Mouse (Mus musculus): ENCODE measurements around the gene Sema3f.

The Sema3f gene

GRCm38 (mm10) chr9:107709697-107710483 lies at the start of gene Sema3f:
TSS of gene Sema3f (minus strand) at chr9:107710475.
- peak in 1 of 2 experiments; percentile 48 for DNase-seq (ENCODE audit: low spot score in 2 of 2)

- no peak for DNase-seq (ENCODE audit: low spot score in 2 of 2)
Observed at GRCm38 (mm10) chr9:107759593-107759992, 49.3 kb upstream of the Sema3f start.

DNA sequence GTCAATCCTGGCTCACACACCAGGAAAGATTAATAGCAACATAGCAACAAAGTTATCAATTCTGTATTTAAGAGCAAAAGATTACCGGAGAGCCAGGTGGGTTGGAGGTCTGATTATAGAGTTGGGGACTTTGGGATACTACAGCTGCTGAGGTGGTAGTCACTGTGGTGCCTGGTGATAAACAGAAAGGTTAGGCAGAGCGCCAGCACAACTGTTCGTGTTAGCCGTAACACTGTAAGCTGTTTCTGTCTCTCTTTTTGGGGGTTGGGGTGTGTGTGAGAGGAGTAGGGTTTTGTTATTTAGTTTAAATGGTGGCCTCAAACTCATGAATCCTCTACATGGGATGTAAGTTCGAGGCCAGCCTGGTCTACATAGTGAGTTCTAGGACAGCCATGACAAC lies 40.1 kb upstream of the Sema3f start:
- no peak for DNase-seq (ENCODE audit: low spot score in 2 of 2)

GRCm38 (mm10) chr9:107748063-107748462 lies 37.8 kb upstream of the Sema3f start:
- no peak for DNase-seq (ENCODE audit: low spot score in 2 of 2)

- DNase-seq (ENCODE audit: low spot score in 2 of 2): no peak
Observed at GRCm38 (mm10) chr9:107747310-107747709, 37.0 kb upstream of the Sema3f start.

GRCm38 (mm10) chr9:107746679-107747078 lies 36.4 kb upstream of the Sema3f start:
- DNase-seq (ENCODE audit: low spot score in 2 of 2): no peak

DNA sequence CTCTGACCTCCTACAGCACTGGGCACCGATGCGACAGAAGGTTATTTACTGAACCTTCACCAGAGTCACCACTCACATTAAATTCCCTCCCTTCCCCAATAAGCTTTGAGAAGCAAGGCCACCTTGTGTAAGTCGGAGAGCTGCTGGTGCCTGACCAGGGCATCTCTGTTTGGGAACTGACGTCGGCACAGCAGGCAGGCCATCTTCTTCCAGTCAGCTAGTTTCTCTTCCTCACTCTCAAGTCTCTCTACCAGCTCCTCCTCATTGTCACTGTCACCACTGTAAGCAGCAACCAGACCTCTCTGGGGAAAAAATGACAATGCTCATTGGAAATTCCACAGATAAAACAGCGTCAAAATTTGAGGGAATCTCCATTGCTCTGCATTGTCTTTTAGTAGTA lies 33.8 kb upstream of the Sema3f start:
- DNase-seq (ENCODE audit: low spot score in 2 of 2): no peak

GRCm38 (mm10) chr9:107738841-107739202 lies 28.5 kb upstream of the Sema3f start:
- peak in 1 of 2 experiments; percentile 26 for DNase-seq (ENCODE audit: low spot score in 2 of 2)

DNA sequence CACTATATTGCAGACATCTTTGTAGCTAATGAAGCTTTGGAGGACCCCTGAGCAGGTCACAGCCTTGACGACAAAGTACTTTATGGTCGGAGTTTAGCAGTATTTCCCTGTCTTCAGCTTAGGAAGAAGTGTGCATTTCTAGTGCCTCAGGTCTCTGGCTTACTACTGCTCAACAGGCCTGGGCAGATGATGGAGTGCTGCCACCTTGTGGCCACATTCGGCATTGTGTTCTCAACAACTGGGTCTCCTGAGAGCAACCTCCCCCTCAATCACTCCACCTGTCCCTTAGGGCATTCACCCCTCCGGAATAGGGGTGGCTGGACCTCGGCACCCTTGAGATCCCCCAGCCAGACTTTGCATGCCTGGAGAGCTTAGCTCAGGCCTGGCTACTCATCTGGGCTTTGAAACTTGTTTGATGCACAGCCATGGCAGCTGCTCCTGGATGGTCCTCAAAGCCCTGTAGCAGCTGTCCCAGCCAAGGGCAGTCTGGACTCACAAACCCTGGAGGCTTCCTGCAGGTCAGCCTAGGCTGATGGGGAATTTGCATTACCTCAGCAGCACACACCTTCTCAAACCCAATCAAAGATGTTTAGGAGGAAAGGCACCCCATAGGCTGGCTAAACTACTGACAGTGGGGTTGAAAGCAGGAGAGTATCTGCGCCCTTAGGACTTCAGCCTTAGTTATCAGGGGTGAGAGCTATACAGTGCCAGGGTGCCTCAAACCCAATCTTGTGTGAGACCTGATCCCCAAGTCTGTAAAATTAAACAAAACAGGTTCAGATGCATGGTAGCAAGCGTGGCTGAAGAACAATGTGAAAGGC lies 28.0 kb upstream of the Sema3f start:
- peak; percentile 91 to 94 for DNase-seq (ENCODE audit: low spot score in 2 of 2)

- DNase-seq (ENCODE audit: low spot score in 2 of 2): no peak
Observed at GRCm38 (mm10) chr9:107736185-107736485, 25.9 kb upstream of the Sema3f start.

- DNase-seq (ENCODE audit: low spot score in 2 of 2): no peak
Observed at GRCm38 (mm10) chr9:107735356-107736184, 25.3 kb upstream of the Sema3f start.

DNA sequence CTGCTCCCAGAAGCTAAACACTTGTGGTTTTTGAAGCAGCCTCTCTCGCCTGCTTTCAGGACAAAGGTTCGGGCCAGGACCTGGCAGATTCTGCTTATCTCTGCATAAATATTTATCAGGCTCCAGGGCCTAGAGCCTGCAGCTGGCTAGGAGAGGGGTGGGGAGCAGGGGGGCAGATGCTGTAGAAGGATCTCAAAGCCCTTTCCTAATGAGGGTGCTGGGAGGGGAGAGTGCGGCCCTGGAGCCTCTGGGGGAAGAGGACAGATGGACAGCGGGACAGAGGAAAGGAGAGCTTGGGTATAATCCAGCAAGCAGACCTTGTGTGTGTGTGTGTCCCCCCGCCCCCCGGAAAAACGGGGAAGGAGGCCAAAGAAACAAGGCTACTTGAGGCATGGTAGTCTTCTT lies 24.3 kb upstream of the Sema3f start:
- no peak for DNase-seq (ENCODE audit: low spot score in 2 of 2)

DNA sequence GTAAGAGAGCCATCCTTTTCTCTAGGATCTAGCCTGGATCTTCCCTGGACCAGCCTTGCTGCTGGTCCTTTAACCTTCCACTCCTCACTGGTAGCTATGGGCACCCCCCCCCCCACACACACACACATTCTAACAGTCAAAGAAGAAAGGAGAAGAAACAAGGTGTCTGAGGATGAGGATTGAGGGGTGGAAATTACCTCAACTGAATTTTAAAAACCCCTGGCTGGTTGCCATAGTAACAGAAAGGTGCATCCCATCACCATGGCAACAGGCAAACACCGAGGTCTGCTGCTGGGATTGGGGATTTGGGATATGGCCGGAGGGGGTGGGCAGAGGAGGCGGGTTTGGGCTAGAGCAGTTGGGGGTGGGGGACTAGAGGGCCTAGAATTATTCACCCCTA lies 19.4 kb upstream of the Sema3f start:
- no peak for DNase-seq (ENCODE audit: low spot score in 2 of 2)

DNA sequence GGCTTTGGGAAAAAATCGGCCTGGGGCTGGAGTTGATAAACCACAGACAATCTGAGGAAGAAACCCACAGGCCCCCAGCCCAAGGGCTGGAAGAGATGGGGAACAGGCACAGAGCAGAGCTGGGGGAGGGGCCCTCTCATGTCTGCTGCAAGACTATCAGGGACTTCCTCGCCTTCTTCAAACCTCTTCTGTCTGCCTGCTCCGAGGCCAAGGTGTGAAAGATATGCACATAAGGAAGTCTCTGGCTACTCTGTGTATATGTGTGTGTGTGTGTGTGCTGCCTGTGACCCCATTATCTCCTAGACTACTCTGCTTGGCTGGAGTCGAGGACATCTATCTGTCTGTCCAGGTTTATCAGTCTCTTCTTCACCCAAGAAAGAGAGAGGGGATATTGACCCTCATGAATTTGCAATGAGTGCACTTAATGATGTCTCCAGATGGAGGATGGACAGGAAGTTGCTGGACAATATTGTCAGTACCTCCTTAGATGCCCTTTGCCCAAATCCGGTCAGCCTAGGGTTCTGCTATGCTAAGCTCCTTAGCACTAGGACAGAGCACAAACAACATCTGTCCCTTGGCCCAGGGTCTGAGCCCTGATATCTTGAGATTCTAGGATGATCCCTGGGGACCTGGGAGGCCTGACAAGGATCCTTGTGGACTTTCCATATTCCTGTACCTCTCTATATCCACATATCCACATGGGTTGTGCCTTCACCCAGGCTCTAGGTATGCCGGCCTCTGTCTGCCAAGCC lies 18.8 kb upstream of the Sema3f start:
- no peak for DNase-seq (ENCODE audit: low spot score in 2 of 2)

GRCm38 (mm10) chr9:107727041-107727440 lies 16.8 kb upstream of the Sema3f start:
- DNase-seq (ENCODE audit: low spot score in 2 of 2): no peak

GRCm38 (mm10) chr9:107724796-107725195 lies 14.5 kb upstream of the Sema3f start:
- DNase-seq (ENCODE audit: low spot score in 2 of 2): no peak

GRCm38 (mm10) chr9:107723794-107724531 lies 13.7 kb upstream of the Sema3f start:
- DNase-seq (ENCODE audit: low spot score in 2 of 2): no peak

GRCm38 (mm10) chr9:107723292-107723691 lies 13.0 kb upstream of the Sema3f start:
- DNase-seq (ENCODE audit: low spot score in 2 of 2): no peak

- no peak for DNase-seq (ENCODE audit: low spot score in 2 of 2)
Observed at GRCm38 (mm10) chr9:107718781-107719540, 8.7 kb upstream of the Sema3f start.

GRCm38 (mm10) chr9:107716951-107717350 lies 6.7 kb upstream of the Sema3f start:
- DNase-seq (ENCODE audit: low spot score in 2 of 2): no peak

Measured in frontal cortex, postnatal 25 days (tissue).